Mouse (Mus musculus): ENCODE measurements around the gene Mid1.

- TF ChIP-seq CTCF (IDR thresholded peaks at IDR 0.05; ENCODE audit: low read depth) (no peak), EP300 (IDR thresholded peaks at IDR 0.05; ENCODE audit: low read depth) (no peak)
Measured at GRCm38 (mm10) chrX:169950596-169950995, 265.6 kb downstream of the Mid1 start.
